Mouse (Mus musculus): Measurements from ENCODE around the gene Olig3. TPM values are rescaled to one million over a fixed set of nuclear protein-coding genes. Genes with fewer than 3 reads are reported as not detected.
A peak's percentile ranks its signal among the peaks of the same experiment; 100 is the strongest.

Olig3 gene
- polyA plus RNA-seq (2015; fragmentation: Nextera tagmentation; extraction: Ambion mirVana), result 21.5 and 26.3 TPM in 2 replicates

DNA sequence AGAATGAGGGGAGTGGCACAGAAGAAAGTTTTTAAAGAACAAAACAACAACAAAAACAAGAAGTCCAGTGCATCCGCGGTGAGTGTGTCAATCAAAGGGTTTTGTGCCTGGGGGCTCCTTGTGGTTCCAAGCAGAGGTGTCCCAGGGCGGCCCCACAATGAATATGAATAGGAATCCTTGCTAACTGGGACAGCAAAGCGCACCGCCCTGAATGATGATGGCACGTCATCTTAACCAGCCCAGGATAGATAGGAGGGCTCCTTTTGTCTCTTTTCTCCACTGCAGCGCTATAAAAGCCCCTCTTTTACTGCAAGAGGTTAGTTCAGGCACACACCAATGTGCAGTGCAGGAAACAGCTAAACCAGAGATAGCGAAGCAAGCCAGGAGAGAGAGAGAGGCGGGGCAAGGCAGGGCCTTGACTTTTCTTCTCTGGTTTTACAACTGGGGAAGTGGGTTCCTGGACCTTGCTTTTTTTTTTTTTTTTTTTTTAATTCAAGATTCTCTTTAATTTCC lies at the start of gene Olig3:
Gene Olig3, plus strand, starts transcription at position 463 of the 513 bp plus-strand sequence.
- Histone ChIP-seq H3K36me3 (no peaks in the 10 kb centered on the region), H3K4me2 (peak within 1 kb of the TSS; percentile 48), H3K9ac (peak within 1 kb of the TSS; percentile 62), H3K27me3 (peaks cover 99% of the 10 kb centered on the region), H3K4me1 (replicated peaks) (peaks cover 21% of the 10 kb centered on the region), H3K9me3 (no peaks in the 10 kb centered on the region), H3K27ac (replicated peaks) (peak within 1 kb of the TSS; percentile 56), H3K4me3 (peak within 1 kb of the TSS; percentile 34)
- WGBS, result 0% methylated on average over 9 of the region's 9 CpGs
- no peak for ATAC-seq (ENCODE audit: low read depth)

DNA sequence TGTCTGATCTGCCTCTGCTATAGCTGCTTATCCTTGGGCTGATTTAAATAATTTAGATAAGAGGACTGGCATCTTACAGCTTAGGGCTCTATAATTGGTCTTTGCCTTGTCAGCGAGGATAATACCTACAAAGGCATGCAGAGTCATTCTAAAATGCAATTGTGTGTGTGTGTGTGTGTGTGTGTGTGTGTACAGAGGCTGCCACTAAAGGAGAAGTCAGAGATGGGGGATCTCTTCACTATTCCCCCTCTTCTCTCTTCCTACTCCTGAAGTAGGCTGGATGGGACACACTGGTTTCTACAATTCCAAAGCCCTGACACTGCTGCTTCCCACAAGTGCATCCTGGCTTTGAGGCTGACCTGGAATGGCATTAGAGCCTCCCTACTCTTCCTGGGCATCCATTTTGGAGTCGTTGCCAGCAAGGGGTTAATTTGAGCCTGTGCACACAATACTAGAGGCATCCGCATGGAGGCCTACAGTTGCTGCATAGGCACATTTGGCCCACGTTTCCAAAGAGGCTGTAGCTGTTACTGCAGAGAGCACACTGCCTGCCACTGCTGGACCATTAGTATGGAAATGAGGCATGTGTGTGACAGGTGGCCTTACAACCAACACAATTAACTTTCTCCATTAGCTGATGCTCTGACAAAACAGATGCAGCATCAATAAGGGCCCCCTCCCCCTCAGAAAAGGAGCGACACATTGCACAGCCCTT lies 46.5 kb upstream of the Olig3 start:
- WGBS, result 12% methylated on average over 5 of the region's 5 CpGs
- Histone ChIP-seq H3K27ac (replicated peaks) (peak overlapping the region; percentile 49), H3K4me3 (no peak overlapping the region)

GRCm38 (mm10) chr10:19310471-19310870 lies 45.9 kb upstream of the Olig3 start:
- H3K36me3 ChIP-seq, result no peaks in the 10 kb centered on the region
- H3K4me1 ChIP-seq (replicated peaks), result peaks cover 11% of the 10 kb centered on the region
- H3K4me2 ChIP-seq, result peak overlapping the region; percentile 25
- peaks cover 90% of the 10 kb centered on the region for H3K27me3 ChIP-seq
- peak overlapping the region; percentile 49; the same call in 1 of the 2 replicates for H3K27ac ChIP-seq (replicated peaks)
- H3K4me3 ChIP-seq, result no peak overlapping the region
- no peak overlapping the region for H3K9ac ChIP-seq
- no peak; the same call in 1 of the 2 replicates for ATAC-seq (ENCODE audit: low read depth)
- WGBS, result 26% methylated on average over 5 of the region's 5 CpGs
- H3K9me3 ChIP-seq, result no peaks in the 10 kb centered on the region

More for the DNA sequence above, 46.5 kb upstream of the Olig3 start:
- no peaks in the 10 kb centered on the region for H3K36me3 ChIP-seq
- peak overlapping the region; percentile 25 for H3K4me2 ChIP-seq
- H3K27me3 ChIP-seq, result peaks cover 89% of the 10 kb centered on the region
- no peaks in the 10 kb centered on the region for H3K9me3 ChIP-seq
- peaks cover 11% of the 10 kb centered on the region for H3K4me1 ChIP-seq (replicated peaks)
- 0 out of 2 replicates have a peak overlapping the region, but pooled peaks have one; percentile 26 for H3K9ac ChIP-seq
- ATAC-seq (ENCODE audit: low read depth), result peak; percentile 99

- H3K9me3 ChIP-seq, result no peaks in the 10 kb centered on the region
- no peak overlapping the region for H3K4me2 ChIP-seq
- peaks cover 97% of the 10 kb centered on the region for H3K27me3 ChIP-seq
- peaks cover 10% of the 10 kb centered on the region; the same call in 1 of the 2 replicates for H3K4me1 ChIP-seq (replicated peaks)
- no peak overlapping the region for H3K9ac ChIP-seq
- H3K36me3 ChIP-seq, result no peaks in the 10 kb centered on the region
- H3K27ac ChIP-seq (replicated peaks), result no peak overlapping the region
- 35% methylated on average over 19 of the region's 19 CpGs for WGBS
- H3K4me3 ChIP-seq, result no peak overlapping the region
- ATAC-seq (ENCODE audit: low read depth), result peak; percentile 92
These were observed 38.1 kb upstream of the Olig3 start for GRCm38 (mm10) chr10:19317962-19318812.

GRCm38 (mm10) chr10:19321781-19322180 lies 34.6 kb upstream of the Olig3 start:
- Histone ChIP-seq H3K4me3 (no peak overlapping the region), H3K36me3 (no peaks in the 10 kb centered on the region), H3K4me2 (no peak overlapping the region), H3K9ac (no peak overlapping the region), H3K27me3 (peaks cover 88% of the 10 kb centered on the region), H3K4me1 (replicated peaks) (peaks cover 10% of the 10 kb centered on the region; the same call in 1 of the 2 replicates), H3K27ac (replicated peaks) (no peak overlapping the region), H3K9me3 (no peaks in the 10 kb centered on the region)
- 86% methylated on average over 2 of the region's 2 CpGs for WGBS
- no peak for ATAC-seq (ENCODE audit: low read depth)

DNA sequence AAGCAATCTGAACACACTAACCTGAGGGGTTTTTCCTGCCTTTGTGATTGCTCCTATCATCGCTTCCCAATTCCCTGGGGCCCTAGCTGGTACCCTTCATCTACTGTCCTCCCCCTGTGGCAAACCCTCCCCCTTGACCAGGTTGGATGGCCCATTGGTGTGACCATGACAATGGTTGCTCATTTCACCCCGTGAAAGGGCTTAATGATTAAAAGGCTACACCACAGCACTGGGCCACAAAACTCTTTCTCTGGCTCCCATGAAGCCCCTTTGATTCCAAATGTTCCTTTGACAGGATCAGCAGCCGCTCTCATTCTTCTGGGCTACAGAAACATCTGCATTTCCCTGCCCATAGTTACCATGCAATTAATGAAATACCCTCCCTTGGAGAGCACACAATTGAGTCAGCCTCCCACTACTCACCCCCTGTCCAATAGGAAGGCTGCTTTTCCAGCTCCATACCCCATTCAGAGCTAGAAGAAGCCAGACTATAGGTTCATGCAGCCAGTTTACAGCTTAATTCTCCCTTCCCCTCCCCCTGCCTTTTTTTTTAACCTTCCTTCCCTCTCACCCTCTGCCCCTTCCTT lies 27.0 kb upstream of the Olig3 start:
- H3K4me1 ChIP-seq (replicated peaks), result peaks cover 8% of the 10 kb centered on the region; the same call in 1 of the 2 replicates
- no peaks in the 10 kb centered on the region for H3K36me3 ChIP-seq
- H3K27ac ChIP-seq (replicated peaks), result no peak overlapping the region
- no peak overlapping the region for H3K9ac ChIP-seq
- H3K27me3 ChIP-seq, result peaks cover 83% of the 10 kb centered on the region
- H3K4me3 ChIP-seq, result no peak overlapping the region
- 11% methylated on average over 3 of the region's 3 CpGs for WGBS
- H3K4me2 ChIP-seq, result no peak overlapping the region
- H3K9me3 ChIP-seq, result no peaks in the 10 kb centered on the region
- peak; percentile 40; the same call in 1 of the 2 replicates for ATAC-seq (ENCODE audit: low read depth)

- ATAC-seq (ENCODE audit: low read depth), result no peak
- peaks cover 72% of the 10 kb centered on the region for H3K27me3 ChIP-seq
- WGBS, result 82% methylated on average over 1 of the region's 1 CpGs
These were observed 22.9 kb upstream of the Olig3 start for GRCm38 (mm10) chr10:19333425-19333824.

DNA sequence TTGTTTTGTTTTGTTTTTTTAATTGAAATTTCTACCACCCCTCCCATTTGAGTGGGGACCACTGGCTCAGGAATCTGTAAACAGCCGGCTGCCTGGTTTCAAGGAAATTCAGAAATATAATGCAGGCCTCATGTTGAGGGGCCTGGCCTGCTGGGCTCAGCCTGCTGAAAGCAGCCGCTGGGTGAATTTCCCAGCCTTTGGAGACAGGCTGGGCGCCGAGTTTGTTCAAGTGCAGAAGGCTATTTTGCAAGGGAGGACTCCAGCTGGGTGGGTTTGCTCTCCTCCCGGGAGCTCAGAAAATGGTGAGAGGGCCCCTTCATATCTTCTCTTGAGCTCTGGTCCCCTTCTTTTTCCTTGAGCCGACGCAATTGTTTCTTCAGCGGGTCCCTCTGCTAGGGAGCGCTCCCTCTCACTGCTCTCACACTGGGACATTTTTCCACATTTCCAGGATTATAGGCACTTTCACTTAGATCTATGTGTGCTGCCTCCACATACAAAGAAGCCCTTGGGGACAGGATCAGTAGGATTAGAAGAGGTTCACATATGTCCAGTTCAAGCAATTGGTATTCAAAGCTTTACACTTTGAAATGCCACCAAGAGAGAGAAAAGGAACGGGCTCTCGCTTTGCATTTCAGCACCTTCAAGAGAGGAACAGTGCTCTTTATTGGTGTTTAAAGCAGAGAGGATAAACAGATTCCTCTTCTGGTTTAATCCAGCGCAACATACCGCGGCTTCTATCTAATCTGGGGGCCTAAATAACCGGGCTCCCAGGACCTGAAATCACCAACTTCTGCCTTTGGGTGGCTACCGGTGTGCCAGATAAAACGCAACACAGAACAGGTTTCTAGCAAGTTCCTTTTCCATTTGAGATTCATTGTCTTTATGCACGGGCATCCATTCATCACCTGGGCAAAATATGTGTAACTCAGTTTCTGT lies 17.4 kb upstream of the Olig3 start:
- H3K27ac ChIP-seq (replicated peaks), result no peak overlapping the region
- H3K36me3 ChIP-seq, result no peaks in the 10 kb centered on the region
- peaks cover 6% of the 10 kb centered on the region; the same call in 1 of the 2 replicates for H3K4me1 ChIP-seq (replicated peaks)
- H3K27me3 ChIP-seq, result peaks cover 82% of the 10 kb centered on the region
- H3K4me3 ChIP-seq, result no peak overlapping the region
- H3K9ac ChIP-seq, result no peak overlapping the region
- WGBS, result 13% methylated on average over 18 of the region's 18 CpGs
- H3K4me2 ChIP-seq, result 0 out of 2 replicates have a peak overlapping the region, but pooled peaks have one; percentile 18
- ATAC-seq (ENCODE audit: low read depth), result no peak
- no peaks in the 10 kb centered on the region for H3K9me3 ChIP-seq

More at GRCm38 (mm10) chr10:19333425-19333824, 22.9 kb upstream of the Olig3 start:
- H3K4me3 ChIP-seq, result no peak overlapping the region
- H3K4me2 ChIP-seq, result no peak overlapping the region
- H3K9me3 ChIP-seq, result no peaks in the 10 kb centered on the region
- no peak overlapping the region for H3K27ac ChIP-seq (replicated peaks)
- no peak overlapping the region for H3K9ac ChIP-seq
- H3K4me1 ChIP-seq (replicated peaks), result peaks cover 8% of the 10 kb centered on the region; the same call in 1 of the 2 replicates
- no peaks in the 10 kb centered on the region for H3K36me3 ChIP-seq

GRCm38 (mm10) chr10:19344039-19344438 lies 12.3 kb upstream of the Olig3 start:
- WGBS, result 94% methylated on average over 6 of the region's 6 CpGs
- Histone ChIP-seq H3K27ac (replicated peaks) (no peak overlapping the region), H3K9me3 (no peaks in the 10 kb centered on the region), H3K4me2 (no peak overlapping the region), H3K36me3 (no peaks in the 10 kb centered on the region), H3K4me3 (no peak overlapping the region), H3K9ac (no peak overlapping the region), H3K4me1 (replicated peaks) (peaks cover 1% of the 10 kb centered on the region; the same call in 1 of the 2 replicates), H3K27me3 (peaks cover 91% of the 10 kb centered on the region)
- ATAC-seq (ENCODE audit: low read depth), result no peak

- Histone ChIP-seq H3K9me3 (no peaks in the 10 kb centered on the region), H3K9ac (no peak overlapping the region), H3K4me3 (no peak overlapping the region), H3K36me3 (no peaks in the 10 kb centered on the region), H3K4me2 (no peak overlapping the region), H3K27ac (replicated peaks) (no peak overlapping the region), H3K4me1 (replicated peaks) (peaks cover 8% of the 10 kb centered on the region), H3K27me3 (peaks cover 82% of the 10 kb centered on the region)
- ATAC-seq (ENCODE audit: low read depth), result no peak
- WGBS, result 46% methylated on average over 3 of the region's 3 CpGs
These were observed 7.0 kb upstream of the Olig3 start for GRCm38 (mm10) chr10:19349326-19349725.
